Mouse (Mus musculus) spleen, postnatal 10 days (tissue): ENCODE measurements around the gene Golga3.
A peak's percentile ranks its signal among the peaks of the same experiment; 100 is the strongest.

Source experiments
- DNase-seq, 2 experiments: peaks; one replicate each; pipeline ENCODE4 v3.0.0; 2021 to 2022; ENCODE audit warnings: low spot score in 2 of 2

Golga3 gene

GRCm38 (mm10) chr5:110230780-110231461, 54.4 kb downstream of the Golga3 start, which contains the start of gene Ankle2:
TSS of gene Ankle2 (plus strand) at chr5:110231004.
- DNase-seq = peak; percentile 97

- DNase-seq = peak; percentile 19 to 52
Observed at GRCm38 (mm10) chr5:110231638-110232037, 55.1 kb downstream of the Golga3 start.

GRCm38 (mm10) chr5:110232346-110232745, 55.8 kb downstream of the Golga3 start:
- peak in 1 of 2 experiments; percentile 26 for DNase-seq

DNA sequence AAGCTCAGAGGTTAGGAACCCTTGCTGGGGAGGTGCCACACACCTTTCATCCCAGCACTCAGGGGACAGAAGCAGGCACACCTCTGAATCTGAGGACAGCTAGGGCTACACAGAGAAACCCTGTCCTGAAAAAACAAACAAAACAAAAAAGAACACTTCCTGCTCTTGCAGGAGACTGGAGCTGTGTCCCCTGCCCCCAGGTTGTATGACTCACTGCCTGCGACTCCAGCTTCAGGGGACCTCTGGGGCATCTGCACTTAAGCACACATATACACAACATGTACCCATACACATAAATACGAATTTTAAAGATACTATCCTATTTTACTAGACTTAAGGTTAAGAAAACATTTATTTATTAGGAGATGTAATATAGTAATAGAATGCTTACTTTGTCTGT, 67.6 kb downstream of the Golga3 start:
- no peak for DNase-seq

DNA sequence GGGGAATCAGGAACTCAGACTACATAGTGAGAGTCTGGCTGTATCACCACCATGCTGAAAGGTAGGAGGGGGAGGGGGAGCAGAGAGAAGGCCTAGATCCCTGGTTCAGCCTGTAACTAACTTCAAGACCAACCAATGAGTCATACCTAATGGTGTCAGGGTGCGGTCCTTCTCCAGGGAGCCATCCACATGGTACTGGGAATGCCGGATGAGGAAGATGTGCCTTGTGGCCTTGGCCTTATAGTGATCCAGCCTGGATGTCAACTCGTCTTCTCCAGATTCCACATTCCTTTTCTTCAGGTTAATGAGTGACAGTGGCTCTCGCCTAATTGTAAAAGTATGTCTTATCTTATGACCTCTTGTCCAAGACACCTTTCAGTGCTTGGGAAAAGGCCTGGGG, 90.4 kb downstream of the Golga3 start:
- no peak for DNase-seq

DNA sequence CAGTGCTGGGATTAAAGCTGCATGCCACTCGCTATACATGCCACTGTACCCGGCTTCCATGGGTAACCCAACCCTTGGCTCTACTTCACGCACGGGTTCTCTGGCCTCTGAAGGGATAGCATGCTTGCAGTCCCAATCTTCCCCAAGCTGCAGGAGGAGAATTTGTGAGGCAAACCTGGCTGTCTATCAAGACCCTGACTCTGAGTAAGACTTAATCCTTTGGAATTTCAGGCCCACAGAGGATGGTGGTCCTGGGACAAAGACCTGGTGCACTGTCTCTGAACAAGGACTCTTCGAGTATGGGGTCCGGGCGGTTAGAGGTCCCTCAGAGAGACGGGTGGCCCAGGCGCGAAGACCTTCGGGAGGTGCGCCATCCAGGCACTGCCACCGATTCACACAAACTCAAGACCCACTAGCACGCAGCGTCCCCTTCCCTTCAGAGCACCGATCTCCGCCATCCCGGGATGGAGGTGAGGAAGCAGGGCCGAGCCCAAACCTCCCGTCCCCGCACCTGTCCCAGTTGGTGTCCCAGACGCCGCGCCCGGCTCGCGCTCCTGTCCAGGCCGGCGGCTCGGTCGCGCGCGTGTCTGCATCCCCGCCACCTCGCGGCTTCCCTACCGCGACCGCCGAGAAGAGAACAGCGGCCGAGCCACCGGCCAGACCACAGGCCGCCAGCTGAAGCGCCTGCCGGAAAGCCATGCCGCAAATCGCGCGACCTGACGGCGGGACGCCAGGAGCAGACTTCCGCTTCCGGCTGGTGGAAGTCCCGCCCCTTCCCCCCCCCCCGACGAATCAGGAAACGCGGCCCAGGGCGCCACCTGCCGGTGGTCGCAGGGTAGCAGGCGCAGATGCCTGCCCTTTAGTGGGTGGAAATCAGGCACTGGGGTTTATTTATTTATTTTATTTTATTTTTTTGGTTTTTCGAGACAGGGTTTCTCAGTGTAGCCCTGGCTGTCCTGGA, 92.9 kb downstream of the Golga3 start, which contains the start of gene Pgam5:
Gene Pgam5, minus strand, starts transcription at position 773 of the 961 bp plus-strand sequence.
- DNase-seq = peak; percentile 86 to 94

DNA sequence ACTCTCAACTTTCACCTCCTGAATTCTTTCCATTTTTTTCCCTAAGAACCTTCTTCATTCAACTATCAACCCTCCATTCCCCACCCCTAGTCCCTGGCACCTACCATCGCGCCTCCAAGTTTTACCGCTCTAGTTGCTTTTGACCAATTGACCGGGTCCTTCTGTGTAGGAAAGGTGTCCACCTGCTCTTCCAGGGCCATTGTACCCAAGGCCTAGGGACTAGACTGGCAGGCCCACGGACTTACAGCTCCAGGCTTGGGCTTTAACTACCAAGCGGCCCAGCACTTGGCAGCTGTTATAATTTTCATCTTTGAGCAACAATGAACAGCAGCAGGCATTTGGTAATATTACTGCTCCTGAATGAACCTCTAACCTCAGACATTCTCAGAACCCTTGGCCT, 93.7 kb downstream of the Golga3 start:
- DNase-seq = no peak

GRCm38 (mm10) chr5:110274147-110274546, 97.6 kb downstream of the Golga3 start:
- no peak for DNase-seq

DNA sequence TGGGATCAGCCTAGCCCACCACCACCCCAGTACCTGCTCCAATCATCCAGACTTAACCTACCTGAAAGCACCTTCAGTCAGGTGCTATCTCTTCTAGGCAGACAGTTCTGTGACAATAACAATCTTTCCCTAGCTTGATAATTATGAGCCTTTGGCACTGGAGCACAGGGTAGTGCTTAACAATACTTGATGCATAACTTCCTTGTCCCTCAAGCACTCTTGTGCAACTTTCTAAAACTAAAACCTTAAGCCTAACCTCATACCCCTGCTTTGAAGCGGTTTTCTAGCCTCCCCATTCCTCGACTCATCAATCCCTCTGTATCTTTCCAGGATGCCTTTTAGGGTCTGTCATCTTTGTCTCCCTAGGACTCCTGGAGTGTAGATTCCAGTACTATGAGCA, 98.3 kb downstream of the Golga3 start:
- no peak for DNase-seq
